ENCODE assay signal across 33 mouse cellular contexts in genomic region chr10:89917141-89917540, GRCm38 (mm10). TPM values are rescaled to one million over a fixed set of nuclear protein-coding genes. Genes with fewer than 3 reads are reported as not detected.
DNase-seq lines count a peak whose midpoint lies in the region; ATAC-seq and TF ChIP-seq lines count a peak whose summit lies in the region.
"Had no signal": no experiment of that assay in that cellular context is flagged by ENCODE, and none has a peak within 500 bp of the region (broad histone marks: within the 10 kb centered on the region; RNA-seq: fewer than 3 reads in every experiment).

No protein-coding gene starts in this region.

- TF ChIP-seq CTCF in hindbrain, postnatal 0 days (IDR thresholded peaks at IDR 0.05; ENCODE audit: low read depth): no peak
- TF ChIP-seq CTCF in cerebellum, adult 2 months (IDR thresholded peaks at IDR 0.05; ENCODE audit: borderline replicate concordance, insufficient read depth, low read depth, low read length): no peak

- ATAC-seq in hindbrain, postnatal 0 days: no peak
- ATAC-seq in hindbrain, embryonic 12.5 days (ENCODE audit: low FRiP score): no peak
- peak; percentile 95 for ATAC-seq in cerebellum, adult (ENCODE audit: insufficient number of reproducible peaks, low FRiP score, low TSS enrichment)
- ATAC-seq: forebrain, embryonic 15.5 days; hindbrain, embryonic 16.5 days; intestine, embryonic 15.5 days; Patski had no signal

- no peak for TF ChIP-seq POLR2A in cerebellum, adult 2 months (IDR thresholded peaks at IDR 0.05; ENCODE audit: borderline replicate concordance, insufficient read depth, low read length)

- H3K27me3 ChIP-seq in hindbrain, postnatal 0 days (ENCODE audit: insufficient read depth, low read length): no peaks in the 10 kb centered on the region
- H3K27me3 ChIP-seq in hindbrain, embryonic 12.5 days: no peaks in the 10 kb centered on the region
- no peaks in the 10 kb centered on the region for H3K27me3 ChIP-seq in cerebellum, adult 2 months (ENCODE audit: control insufficient read depth, insufficient read depth, low read length)
- H3K27me3 ChIP-seq: embryonic facial prominence, embryonic 13.5 days; forebrain, embryonic 15.5 days; intestine, embryonic 15.5 days; limb, embryonic 12.5 days; lung, embryonic 15.5 days; neural tube, embryonic 13.5 days had no signal

- no peak overlapping the region for H3K4me2 ChIP-seq in hindbrain, postnatal 0 days (ENCODE audit: low read depth, low read length)
- no peak overlapping the region for H3K4me2 ChIP-seq in hindbrain, embryonic 12.5 days (replicated peaks)
- H3K4me2 ChIP-seq: embryonic facial prominence, embryonic 13.5 days; forebrain, embryonic 15.5 days; heart, embryonic 11.5 days; intestine, embryonic 15.5 days; limb, embryonic 12.5 days; lung, embryonic 15.5 days; neural tube, embryonic 13.5 days had no signal

- 76% methylated on average over 1 of the region's 1 CpGs for WGBS in hindbrain, postnatal 0 days
- 79% methylated on average over 1 of the region's 1 CpGs for WGBS in hindbrain, embryonic 12.5 days
- 13% methylated on average over 1 of the region's 1 CpGs for WGBS in cerebellum, adult 2 months

- no peak overlapping the region for H3K27ac ChIP-seq in hindbrain, postnatal 0 days
- no peak overlapping the region for H3K27ac ChIP-seq in hindbrain, embryonic 12.5 days
- peak overlapping the region; percentile 33; the same call in 1 of the 2 replicates for H3K27ac ChIP-seq in cerebellum, adult 2 months (ENCODE audit: insufficient read depth, low read length)
- H3K27ac ChIP-seq: embryonic facial prominence, embryonic 13.5 days; forebrain, embryonic 10.5 days; forebrain, embryonic 15.5 days; hindbrain, embryonic 10.5 days; intestine, embryonic 15.5 days; kidney, postnatal 0 days; limb, embryonic 12.5 days; lung, embryonic 15.5 days; midbrain, embryonic 10.5 days; neural tube, embryonic 13.5 days had no signal

- H3K9ac ChIP-seq in hindbrain, postnatal 0 days (replicated peaks; ENCODE audit: low read length): no peak overlapping the region
- H3K9ac ChIP-seq in hindbrain, embryonic 12.5 days: no peak overlapping the region
- H3K9ac ChIP-seq: embryonic facial prominence, embryonic 13.5 days; forebrain, embryonic 15.5 days; intestine, embryonic 15.5 days; limb, embryonic 12.5 days; lung, embryonic 15.5 days; neural tube, embryonic 13.5 days had no signal

- no peaks in the 10 kb centered on the region for H3K9me3 ChIP-seq in hindbrain, postnatal 0 days (ENCODE audit: low read length)
- H3K9me3 ChIP-seq in hindbrain, embryonic 12.5 days (replicated peaks): no peaks in the 10 kb centered on the region
- H3K9me3 ChIP-seq: embryonic facial prominence, embryonic 13.5 days; forebrain, embryonic 10.5 days; forebrain, embryonic 15.5 days; hindbrain, embryonic 10.5 days; intestine, embryonic 15.5 days; limb, embryonic 12.5 days; lung, embryonic 15.5 days; midbrain, embryonic 10.5 days; neural tube, embryonic 13.5 days had no signal

- DNase-seq in hindbrain, postnatal 0 days (ENCODE audit: low spot score): peak; percentile 30
- DNase-seq in cerebellum, adult 2 months: peak; percentile 92 to 97
- peak; percentile 90 to 92 for DNase-seq in cerebellum, postnatal 14 days
- no peak for DNase-seq in right cerebral cortex, adult 18-20 months
- no peak for DNase-seq in spleen, adult 18-20 months
- DNase-seq in heart, postnatal 4 days: no peak
- DNase-seq: adrenal gland, postnatal 10 days; gastrocnemius, postnatal 10 days; kidney, adult 8-10 months; layer of hippocampus, adult 9-11 months; thymus, adult 2 months; thymus, postnatal 36 days had no signal

- no peaks in the 10 kb centered on the region for H3K36me3 ChIP-seq in hindbrain, postnatal 0 days (ENCODE audit: insufficient read depth, low read length)
- no peaks in the 10 kb centered on the region for H3K36me3 ChIP-seq in hindbrain, embryonic 12.5 days
- H3K36me3 ChIP-seq: embryonic facial prominence, embryonic 13.5 days; forebrain, embryonic 10.5 days; forebrain, embryonic 15.5 days; hindbrain, embryonic 10.5 days; intestine, embryonic 15.5 days; limb, embryonic 12.5 days; lung, embryonic 15.5 days; midbrain, embryonic 10.5 days; neural tube, embryonic 13.5 days had no signal

- no peaks in the 10 kb centered on the region for H3K4me1 ChIP-seq in hindbrain, postnatal 0 days (ENCODE audit: insufficient read depth, low read length)
- H3K4me1 ChIP-seq in hindbrain, embryonic 12.5 days: no peaks in the 10 kb centered on the region
- peaks cover 16% of the 10 kb centered on the region for H3K4me1 ChIP-seq in cerebellum, adult 2 months (ENCODE audit: control insufficient read depth, insufficient read depth, low read length)
- H3K4me1 ChIP-seq: embryonic facial prominence, embryonic 13.5 days; forebrain, embryonic 10.5 days; hindbrain, embryonic 10.5 days; intestine, embryonic 15.5 days; limb, embryonic 12.5 days; lung, embryonic 15.5 days; midbrain, embryonic 10.5 days; neural tube, embryonic 13.5 days had no signal

- no peak overlapping the region for H3K4me3 ChIP-seq in hindbrain, postnatal 0 days (ENCODE audit: low read length)
- H3K4me3 ChIP-seq in hindbrain, embryonic 12.5 days: no peak overlapping the region
- H3K4me3 ChIP-seq in cerebellum, adult 2 months (replicated peaks; ENCODE audit: insufficient read depth, low read depth, low read length): no peak overlapping the region
- H3K4me3 ChIP-seq: embryonic facial prominence, embryonic 13.5 days; forebrain, embryonic 10.5 days; forebrain, embryonic 15.5 days; hindbrain, embryonic 10.5 days; intestine, embryonic 15.5 days; limb, embryonic 12.5 days; lung, embryonic 15.5 days; midbrain, embryonic 10.5 days; neural tube, embryonic 13.5 days had no signal

RNA-seq across cellular contexts. Expression of gene Anks1b, which starts 43.8 kb away (rescaled TPM):
- 125 and 156 TPM in 2 replicates for total RNA-seq in hindbrain, postnatal 0 days (2014; rRNA removed)
- polyA plus RNA-seq in hindbrain, postnatal 0 days (2015; fragmentation: Nextera tagmentation; extraction: Ambion mirVana): 98.9 and 104 TPM in 2 replicates
- polyA plus RNA-seq in hindbrain, embryonic 12.5 days (2016; fragmentation: Nextera tagmentation; extraction: Ambion mirVana): 26.1 and 26.2 TPM in 2 replicates
- 162 and 181 TPM in 2 replicates for polyA plus RNA-seq in cerebellum, adult 2 months (2012; rRNA removed)
- under 1 TPM; 0.10 to 0.14 TPM for total RNA-seq in heart, postnatal 4 days (2021)
- total RNA-seq: common myeloid progenitor, adult 5-6 weeks; granulocyte monocyte progenitor cell, adult 5-6 weeks; megakaryocyte progenitor cell, adult 5-6 weeks; MEL had no signal
- polyA plus RNA-seq: liver, adult 2 months; liver, embryonic 16.5 days had no signal

Comparison
In these comparisons a context has a peak if more than half of its experiments do, and no peak if none do; other contexts are left out.
1. DNase-seq: peak in hindbrain, postnatal 0 days (single experiment), cerebellum, adult 2 months (2 of 2) and cerebellum, postnatal 14 days (2 of 2); none in right cerebral cortex, adult 18-20 months (single experiment), spleen, adult 18-20 months (0 of 2) and heart, postnatal 4 days (single experiment).